Mouse (Mus musculus) 3134 (cell line): ENCODE data around the gene Itga7.
"Not testable (repeated sequence)": the region's sequence is repeated elsewhere in the genome, so short reads cannot be mapped to it uniquely, and the experiment has no call there.

ENCODE experiments used
- DNase-seq: peaks from one replicate; pipeline ENCODE4 v3.0.0-alpha.2; 2011; ENCODE audit warnings: low spot score; ENCODE audit not compliant: insufficient read length; ENCODE audit errors: extremely low read depth

Gene Itga7

DNA sequence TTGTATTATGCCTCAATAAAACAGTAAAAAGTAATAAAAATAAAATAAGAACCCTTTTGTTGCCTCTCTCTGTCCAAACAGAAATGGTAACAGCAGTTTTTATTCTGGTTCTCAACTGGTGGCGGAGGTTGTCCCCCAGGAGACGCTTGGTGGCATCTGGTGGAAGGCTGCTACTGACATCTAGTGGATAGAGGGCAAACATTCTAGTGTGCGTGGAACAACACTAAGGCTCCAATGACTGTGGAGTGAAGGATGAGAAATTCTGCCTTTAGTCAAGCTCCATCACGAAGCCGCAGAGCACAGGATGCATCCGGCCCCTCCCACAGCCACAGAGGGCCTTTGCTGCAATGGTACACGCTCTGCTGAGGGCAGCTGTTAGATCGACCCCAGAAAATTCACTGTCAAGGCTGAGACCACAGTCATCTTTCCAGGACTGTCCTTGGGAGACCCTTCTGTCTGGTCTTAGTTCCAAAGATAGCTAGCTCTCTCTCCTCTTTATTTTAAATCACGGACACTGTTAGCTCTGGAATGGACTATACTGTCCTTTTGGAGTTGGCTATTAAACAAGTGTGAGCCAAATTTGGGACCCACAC, 44.0 kb downstream of the Itga7 start:
- peak; percentile 62 for DNase-seq

GRCm38 (mm10) chr10:128980644-128981365, 47.2 kb downstream of the Itga7 start:
- DNase-seq, result peak; percentile 63

GRCm38 (mm10) chr10:128989131-128989530, 55.5 kb downstream of the Itga7 start, which contains the start of gene Olfr9:
Gene Olfr9 (plus strand): TSS chr10:128989431.
- not testable (repeated sequence) for DNase-seq

GRCm38 (mm10) chr10:128990129-128990850, 56.7 kb downstream of the Itga7 start:
- not testable (repeated sequence) for DNase-seq

DNA sequence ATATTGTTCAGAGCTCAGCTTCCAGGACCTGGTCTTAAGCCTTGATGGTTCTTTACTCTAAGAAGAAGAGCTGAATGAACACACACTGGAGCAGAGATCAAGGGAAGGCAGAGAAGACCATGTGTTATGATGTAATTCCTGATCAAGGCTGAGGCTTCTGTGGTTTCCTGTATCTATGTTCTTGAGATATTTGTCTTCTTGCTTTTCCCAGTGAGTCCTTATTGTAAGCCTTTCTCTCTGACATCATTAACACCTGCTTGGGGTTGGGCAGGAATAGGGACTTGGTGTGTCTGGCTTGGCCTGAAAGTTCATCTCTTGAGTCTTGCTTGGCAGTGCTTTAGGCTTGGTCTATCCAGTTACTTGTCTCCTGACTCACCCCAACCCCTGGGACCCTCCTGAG, 57.4 kb downstream of the Itga7 start:
- DNase-seq, result no peak

- no peak for DNase-seq
These were observed 62.2 kb downstream of the Itga7 start for GRCm38 (mm10) chr10:128995796-128996195.

GRCm38 (mm10) chr10:128996523-128997040, 63.0 kb downstream of the Itga7 start:
- no peak for DNase-seq

DNA sequence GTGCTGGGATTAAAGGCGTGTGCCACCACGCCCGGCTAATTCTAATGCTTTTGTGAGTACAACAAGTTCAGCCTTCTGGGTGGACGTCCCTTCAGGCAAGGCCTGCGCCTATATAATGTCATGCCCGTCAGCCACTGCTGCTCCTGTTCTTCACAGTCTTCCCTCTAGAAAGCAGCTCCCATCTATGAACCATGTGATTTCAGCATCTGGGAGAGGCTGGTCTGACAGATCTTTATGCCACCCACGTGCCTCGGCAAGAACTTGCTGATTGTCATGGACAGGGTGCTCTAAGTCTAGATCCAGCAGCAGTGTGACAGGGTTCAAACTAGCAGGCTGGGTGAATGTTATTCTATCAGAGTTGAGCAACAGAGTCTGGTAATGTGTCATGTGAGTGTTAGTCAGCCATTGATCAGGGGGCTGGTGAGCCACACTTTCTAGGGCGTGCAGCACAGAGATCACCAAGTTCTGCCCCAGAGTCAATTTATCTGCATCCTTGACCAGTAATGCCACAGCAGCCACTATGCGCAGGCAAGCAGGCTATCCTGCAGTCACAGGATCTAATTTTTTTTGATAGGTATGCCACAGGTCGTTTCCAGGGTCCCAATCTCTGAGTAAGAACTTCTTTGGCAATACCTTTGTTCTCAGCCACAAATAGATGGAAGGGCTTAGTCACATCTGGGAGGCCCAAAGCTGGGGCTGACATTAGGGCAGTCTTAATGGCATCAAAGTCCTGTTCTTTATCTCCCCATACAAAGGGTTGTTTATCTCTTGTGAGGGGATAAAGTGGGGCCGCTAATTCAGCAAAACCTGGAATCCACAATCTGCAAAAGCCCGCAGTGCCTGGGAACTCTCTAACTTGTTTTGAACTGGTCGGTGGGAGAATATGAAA, 70.7 kb downstream of the Itga7 start:
- no peak for DNase-seq
